Mouse (Mus musculus) MEL-GATA-1-ER (cell line): ENCODE results near the gene Dync1li2.

Source experiments
- DNase-seq: peaks from one replicate; pipeline ENCODE4 v3.0.0-alpha.2; 2012; ENCODE audit warnings: low read depth; ENCODE audit errors: extremely low read depth

The Dync1li2 gene

GRCm38 (mm10) chr8:104442299-104443124 is at the start of gene Dync1li2:
Dync1li2 (minus strand) TSS chr8:104443047.
- peak; percentile 65 for DNase-seq

GRCm38 (mm10) chr8:104479091-104479490 is 36.2 kb upstream of the Dync1li2 start:
- no peak for DNase-seq

DNA sequence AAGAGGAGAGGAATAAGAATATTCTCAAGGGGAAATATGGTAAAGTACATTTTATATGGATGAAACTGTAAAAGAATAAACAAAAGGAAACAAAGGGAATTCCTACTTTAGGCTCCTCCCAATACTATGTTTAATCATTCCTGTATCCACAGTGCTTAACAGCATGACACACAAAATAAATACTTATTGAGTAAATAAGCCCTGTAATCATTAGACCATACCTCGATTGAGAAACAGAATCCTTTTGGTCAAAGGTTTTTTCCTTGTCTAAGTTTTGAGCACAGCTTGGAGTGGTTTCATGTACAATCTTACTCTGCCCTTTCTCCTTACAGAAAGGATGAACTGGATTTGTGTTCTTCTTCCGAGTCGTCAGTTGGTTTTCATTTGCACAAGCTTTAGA is 29.6 kb upstream of the Dync1li2 start:
- DNase-seq = no peak

DNA sequence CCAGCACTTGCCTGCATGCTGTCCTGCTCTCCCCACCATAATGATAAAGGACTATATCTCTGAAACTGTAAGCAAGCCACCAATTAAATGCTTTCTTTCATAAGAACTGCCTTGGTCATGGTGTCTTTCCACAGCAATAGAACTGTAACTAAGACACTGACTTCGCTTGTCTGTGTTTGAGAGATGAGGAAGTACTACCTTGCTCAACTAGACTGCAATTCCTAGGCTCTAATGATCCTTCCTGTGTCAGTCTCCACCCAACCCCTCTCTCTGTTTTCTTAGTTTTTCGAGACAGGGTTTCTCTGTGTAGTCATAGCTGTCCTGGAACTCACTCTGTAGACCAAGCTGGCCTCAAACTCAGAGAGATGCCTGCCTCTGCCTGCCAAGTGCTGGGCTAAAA is 24.6 kb upstream of the Dync1li2 start:
- no peak for DNase-seq

DNA sequence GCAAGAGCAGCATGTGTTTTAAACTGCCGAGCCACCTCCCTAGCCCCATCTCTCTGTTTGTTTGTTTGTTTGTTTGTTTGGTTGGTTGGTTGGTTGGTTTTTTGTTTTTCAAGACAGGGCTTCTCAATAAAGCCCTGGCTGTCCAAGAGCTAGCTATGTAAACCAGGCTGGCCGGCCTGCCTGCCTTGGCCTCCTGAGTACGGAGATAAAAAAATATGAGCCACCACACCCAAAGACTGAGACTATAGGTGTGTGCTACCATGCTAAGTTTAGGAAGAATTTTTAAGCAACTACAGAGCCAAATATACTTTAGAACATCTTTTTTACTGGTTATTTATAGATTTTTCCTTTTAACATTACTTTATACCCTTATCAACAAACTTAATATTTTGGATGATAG is 9.3 kb upstream of the Dync1li2 start:
- DNase-seq = no peak

- no peak for DNase-seq
Observed at GRCm38 (mm10) chr8:104448796-104449195, 5.9 kb upstream of the Dync1li2 start.

- DNase-seq = no peak
Observed at GRCm38 (mm10) chr8:104446016-104446415, 3.2 kb upstream of the Dync1li2 start.

DNA sequence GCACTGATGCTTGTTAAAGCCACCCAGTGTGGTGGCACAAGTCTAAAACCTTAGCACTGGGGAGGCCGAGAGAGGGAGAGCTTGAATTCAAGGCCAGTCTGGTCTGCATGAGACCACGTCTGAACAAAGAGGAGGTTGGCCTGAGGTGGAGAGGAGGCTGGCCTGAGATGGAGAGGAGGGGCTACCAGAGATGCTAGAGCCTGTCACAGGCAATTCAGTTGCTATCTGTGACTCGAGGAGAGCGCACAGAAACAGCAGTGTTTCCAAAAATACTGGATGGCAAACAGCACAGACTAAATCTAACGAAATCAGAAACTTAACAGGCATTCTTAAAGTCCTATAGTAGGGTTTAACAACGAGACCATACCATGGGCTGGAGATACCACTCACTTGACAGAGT is 2.4 kb upstream of the Dync1li2 start:
- no peak for DNase-seq

GRCm38 (mm10) chr8:104443125-104443679 is 355 bp upstream of the Dync1li2 start:
- no peak for DNase-seq

- DNase-seq = no peak
Observed at GRCm38 (mm10) chr8:104441613-104442012, 1.2 kb downstream of the Dync1li2 start.

- no peak for DNase-seq
Observed at GRCm38 (mm10) chr8:104439461-104439860, 3.4 kb downstream of the Dync1li2 start.

- DNase-seq = no peak
Observed at GRCm38 (mm10) chr8:104437494-104438135, 5.2 kb downstream of the Dync1li2 start.

GRCm38 (mm10) chr8:104436591-104436990 is 6.3 kb downstream of the Dync1li2 start:
- DNase-seq = no peak

DNA sequence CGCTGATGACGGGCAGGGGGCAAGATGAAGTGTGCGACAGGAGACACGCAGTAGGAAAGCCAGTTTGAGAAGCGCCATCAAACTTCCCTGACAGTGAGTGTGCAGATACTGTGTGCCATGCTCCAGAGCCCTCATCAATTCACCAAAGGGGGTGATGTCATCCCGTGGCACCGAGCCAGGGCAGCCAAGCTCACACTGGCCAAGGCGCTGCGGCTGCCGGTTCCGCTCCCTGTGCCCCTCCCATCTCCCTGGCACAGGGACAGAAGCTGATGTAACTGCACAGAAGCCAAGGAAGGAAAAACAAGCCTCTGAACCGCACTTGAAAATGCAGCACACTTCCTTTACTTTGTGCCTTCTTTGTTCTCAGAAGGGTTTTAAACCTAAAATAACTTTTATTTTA is 6.8 kb downstream of the Dync1li2 start:
- DNase-seq = peak; percentile 16

GRCm38 (mm10) chr8:104434826-104435354 is 8.0 kb downstream of the Dync1li2 start:
- no peak for DNase-seq

DNA sequence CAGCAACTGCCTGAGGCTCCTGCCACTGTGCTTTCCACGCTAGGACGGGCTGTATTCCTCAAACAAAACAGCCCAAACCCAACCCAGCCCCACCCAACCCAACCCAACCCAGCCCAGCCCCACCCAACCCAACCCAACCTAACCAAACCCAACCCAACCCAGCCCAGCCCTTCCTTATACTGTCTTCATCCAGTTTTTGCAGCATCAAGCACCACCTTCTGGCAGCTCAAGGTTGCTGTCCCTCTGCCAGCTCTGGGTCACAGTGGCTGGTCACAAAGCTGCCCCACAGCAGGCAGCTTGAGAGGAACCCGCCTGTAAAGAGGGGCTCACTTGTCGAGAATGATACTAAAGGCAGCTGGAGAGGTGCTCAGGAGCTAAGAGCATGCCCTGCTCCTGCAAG is 8.6 kb downstream of the Dync1li2 start:
- no peak for DNase-seq

DNA sequence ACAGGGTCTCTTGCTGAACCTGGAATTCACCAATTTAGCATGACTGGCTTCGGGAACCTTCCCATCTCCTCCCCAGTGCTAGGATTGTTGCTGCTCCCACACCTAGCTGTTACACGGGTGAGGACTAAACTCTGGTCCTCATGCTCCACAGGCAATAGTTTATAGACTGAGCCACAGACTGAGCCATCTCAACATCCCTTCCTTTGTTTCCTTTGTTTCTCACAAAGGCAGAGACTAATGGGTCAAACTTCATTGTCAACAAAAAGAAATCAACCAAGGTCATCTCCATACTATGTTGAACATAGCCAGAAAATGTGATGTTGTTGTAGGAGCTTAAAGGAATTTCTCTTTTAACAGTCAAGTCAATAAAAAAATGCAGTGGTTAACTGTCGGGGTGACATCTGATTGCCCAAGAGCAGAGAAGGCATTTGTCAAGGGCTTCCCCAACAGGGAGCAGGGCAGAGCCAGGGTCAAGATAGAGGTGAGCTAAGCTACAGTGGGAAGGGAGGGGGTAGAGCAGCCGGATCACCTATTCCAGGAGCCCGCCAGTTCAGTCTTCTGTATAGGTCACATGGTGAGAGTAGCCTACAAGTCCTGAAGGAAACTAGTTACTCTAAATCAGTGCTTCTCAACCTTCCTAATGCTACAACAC is 9.5 kb downstream of the Dync1li2 start:
- no peak for DNase-seq

DNA sequence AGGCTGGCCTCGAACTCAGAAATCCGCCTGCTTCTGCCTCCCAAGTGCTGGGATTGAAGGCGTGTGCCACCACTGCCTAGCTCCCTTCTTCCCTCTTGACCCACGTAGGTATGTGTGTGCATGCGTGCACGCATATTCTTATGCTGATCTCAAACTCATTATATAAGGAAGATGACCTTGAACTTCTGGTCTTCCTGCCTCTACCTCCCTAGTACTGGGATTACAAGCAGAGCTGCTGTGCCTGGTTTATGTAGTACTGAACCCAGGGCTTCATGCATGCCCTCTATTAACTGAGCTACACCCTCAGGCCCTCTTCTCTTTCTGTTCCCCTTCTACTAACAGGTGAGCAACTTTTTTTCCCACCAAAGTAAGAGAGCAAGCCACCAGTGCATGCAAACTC is 10.2 kb downstream of the Dync1li2 start:
- DNase-seq = no peak

GRCm38 (mm10) chr8:104430230-104430629 is 12.6 kb downstream of the Dync1li2 start:
- no peak for DNase-seq

DNA sequence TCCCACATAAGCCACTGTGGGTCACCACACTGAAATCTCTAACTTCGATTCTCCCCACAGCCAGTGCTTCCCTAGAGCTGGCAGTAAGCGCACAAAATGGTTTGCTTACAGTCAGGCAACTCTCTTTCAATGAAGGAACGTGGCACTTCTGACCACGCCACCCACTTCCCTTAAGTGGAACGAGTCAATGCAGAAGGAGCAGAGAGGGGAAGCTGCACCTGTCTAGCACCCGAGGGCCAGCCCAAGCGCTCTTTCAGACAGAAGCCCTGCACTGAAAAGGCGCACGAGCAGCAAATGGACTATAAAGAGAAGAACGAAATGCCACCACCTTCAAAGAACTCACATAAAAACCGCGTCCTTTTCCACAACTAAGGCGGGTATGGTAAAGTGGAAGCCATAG is 15.1 kb downstream of the Dync1li2 start:
- no peak for DNase-seq

- DNase-seq = no peak
Observed at GRCm38 (mm10) chr8:104422313-104422712, 20.5 kb downstream of the Dync1li2 start.

DNA sequence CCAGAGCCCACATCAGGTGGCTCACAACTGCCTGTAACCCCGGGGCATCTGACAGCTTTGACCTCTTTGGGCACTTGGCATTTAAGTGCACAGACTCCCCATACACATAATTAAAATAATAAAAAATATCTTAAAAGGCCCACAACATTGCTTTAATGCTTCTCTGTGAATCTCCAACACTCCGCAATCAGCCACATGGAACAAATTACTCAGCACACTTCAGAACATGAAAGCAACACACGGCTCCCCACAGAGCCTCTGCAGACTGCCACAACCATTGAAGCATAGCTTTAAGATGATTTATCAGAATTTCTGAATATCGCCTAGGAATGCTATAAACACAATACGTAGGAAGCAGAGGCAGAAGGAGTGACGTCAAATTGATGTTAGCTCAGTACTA is 26.8 kb downstream of the Dync1li2 start:
- no peak for DNase-seq
